Mouse (Mus musculus): Measurements from ENCODE around the gene Yipf3.

DNA sequence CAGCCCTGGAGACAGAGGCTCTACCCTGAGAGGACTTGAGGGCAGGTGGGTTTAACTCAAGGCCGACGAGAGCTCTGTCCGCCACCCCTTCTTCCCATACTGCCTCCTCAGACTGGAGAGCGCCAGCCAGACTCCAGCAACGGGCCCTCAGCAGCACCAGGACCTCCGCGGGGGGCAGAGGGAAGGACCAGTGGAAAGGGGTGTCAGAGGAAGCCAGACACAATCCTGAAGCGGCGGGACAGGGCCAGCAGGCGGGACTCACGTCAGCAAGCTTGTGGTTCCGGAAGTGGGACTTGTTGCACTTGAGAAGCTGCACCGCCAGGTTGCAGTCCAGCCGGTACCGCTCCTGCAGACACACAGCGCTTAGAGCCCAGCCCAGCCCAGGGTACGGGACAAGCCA lies 11.8 kb downstream of the Yipf3 start:
- no peak for TF ChIP-seq POLR2A (IDR thresholded peaks at IDR 0.05; ENCODE audit: low read depth, low read length)
- TF ChIP-seq CHD2 (IDR thresholded peaks at IDR 0.05; ENCODE audit: low read length), result no peak
- no peak for TF ChIP-seq HCFC1 (IDR thresholded peaks at IDR 0.05; ENCODE audit: low read depth, low read length)
- TF ChIP-seq CTCF (conservative IDR thresholded peaks at IDR 0.05 in 1 of 2, IDR thresholded peaks at IDR 0.05 in 1 of 2; ENCODE audit: low read depth in 2 of 2, low read length in 2 of 2), result no peak
- no peak for TF ChIP-seq MAX (IDR thresholded peaks at IDR 0.05; ENCODE audit: low read length)
- no peak for TF ChIP-seq ZNF384 (IDR thresholded peaks at IDR 0.05; ENCODE audit: low read depth, low read length)
- TF ChIP-seq ZMIZ1 (IDR thresholded peaks at IDR 0.05; ENCODE audit: low read depth, low read length), result no peak
